Mouse (Mus musculus) liver, embryonic 15.5 days (tissue): ENCODE results near the gene Hoxd4. TPM values are rescaled to one million over a fixed set of nuclear protein-coding genes. Genes with fewer than 3 reads are reported as not detected.
A peak's percentile ranks its signal among the peaks of the same experiment; 100 is the strongest.

ENCODE experiments used
- ATAC-seq: fragments of 200-750 bp; cut with Nextera tagmentation; 2 replicates; pipeline ENCODE4 v1.8.0; 2017; ENCODE audit warnings: moderate number of reproducible peaks, mild to moderate bottlenecking, moderate library complexity; ENCODE audit not compliant: insufficient read depth
- H3K27ac ChIP-seq: fragments of 300-500 bp; sonication (generic); replicated peaks from 2 replicates; pipeline ENCODE4 v1.5.1; 2015; ENCODE audit warnings: mild to moderate bottlenecking, inconsistent platforms
- H3K27me3 ChIP-seq: fragments of 300-500 bp; sonication (generic); 2 replicates; pipeline ENCODE4 v1.6.1; 2015; ENCODE audit warnings: mild to moderate bottlenecking, inconsistent platforms
- H3K36me3 ChIP-seq: fragments of 300-500 bp; sonication (generic); replicated peaks from 2 replicates; pipeline ENCODE4 v1.6.1; 2015; ENCODE audit warnings: moderate library complexity, mild to moderate bottlenecking, inconsistent platforms
- H3K4me1 ChIP-seq: fragments of 300-500 bp; sonication (generic); replicated peaks from 2 replicates; pipeline ENCODE4 v1.6.1; 2015; ENCODE audit warnings: inconsistent platforms
- H3K4me2 ChIP-seq: fragments of 300-500 bp; sonication (generic); 2 replicates; pipeline ENCODE4 v1.6.1; 2015; ENCODE audit warnings: moderate library complexity, mild to moderate bottlenecking, inconsistent platforms
- H3K4me3 ChIP-seq: fragments of 300-500 bp; sonication (generic); replicated peaks from 2 replicates; pipeline ENCODE4 v1.5.1; 2015; ENCODE audit warnings: mild to moderate bottlenecking, inconsistent platforms
- H3K9ac ChIP-seq: fragments of 300-500 bp; sonication (generic); 2 replicates; pipeline ENCODE4 v1.6.1; 2015; ENCODE audit warnings: moderate library complexity, mild to moderate bottlenecking, inconsistent platforms
- H3K9me3 ChIP-seq: fragments of 300-500 bp; sonication (generic); replicated peaks from 2 replicates; pipeline ENCODE4 v1.6.1; 2016; ENCODE audit warnings: inconsistent platforms
- WGBS: fragments of 180-500 bp; shearing (Covaris S2); methylation state at CpG from one replicate; pipeline ENCODE4 v1.1.7; 2015; ENCODE audit warnings: mixed read lengths; ENCODE audit not compliant: insufficient replicate concordance; 5-methylcytosine and 5-hydroxymethylcytosine counted together
- polyA plus RNA-seq: library from polyadenylated mRNA; unstranded; fragments of >200 nt; fragmentation: Nextera tagmentation; extraction: Ambion mirVana; gene quantifications from 2 replicates; pipeline ENCODE4 v1.2.1, GENCODE M21; 2015

Gene Hoxd4
- polyA plus RNA-seq, 1 experiment from 2014 or later = not detected

GRCm38 (mm10) chr2:74713239-74714150 lies 1.8 kb downstream of the Hoxd4 start:
- WGBS = 16% methylated on average over 19 of the region's 19 CpGs
- no peak for ATAC-seq
- Histone ChIP-seq H3K36me3 (no peaks in the 10 kb centered on the region), H3K27me3 (peaks cover 97% of the 10 kb centered on the region), H3K9me3 (no peaks in the 10 kb centered on the region), H3K4me2 (no peak overlapping the region), H3K9ac (no peak overlapping the region), H3K4me1 (0 out of 2 replicates have a peak, but pooled peaks cover 2% of the 10 kb centered on the region), H3K4me3 (no peak overlapping the region), H3K27ac (no peak overlapping the region)

- Histone ChIP-seq H3K27ac (no peak overlapping the region), H3K4me3 (no peak overlapping the region), H3K4me1 (0 out of 2 replicates have a peak, but pooled peaks cover 2% of the 10 kb centered on the region), H3K9me3 (no peaks in the 10 kb centered on the region), H3K36me3 (no peaks in the 10 kb centered on the region), H3K27me3 (peaks cover 97% of the 10 kb centered on the region), H3K9ac (no peak overlapping the region), H3K4me2 (no peak overlapping the region)
- ATAC-seq = no peak
- 9% methylated on average over 18 of the region's 18 CpGs for WGBS
Measured at GRCm38 (mm10) chr2:74714156-74714789, 2.5 kb downstream of the Hoxd4 start.

GRCm38 (mm10) chr2:74714881-74715280 lies 3.2 kb downstream of the Hoxd4 start:
- H3K9ac ChIP-seq = no peak overlapping the region
- H3K4me3 ChIP-seq = no peak overlapping the region
- H3K4me1 ChIP-seq = 0 out of 2 replicates have a peak, but pooled peaks cover 2% of the 10 kb centered on the region
- no peaks in the 10 kb centered on the region for H3K9me3 ChIP-seq
- ATAC-seq = no peak
- H3K36me3 ChIP-seq = no peaks in the 10 kb centered on the region
- WGBS = 1% methylated on average over 14 of the region's 14 CpGs
- no peak overlapping the region for H3K4me2 ChIP-seq
- H3K27me3 ChIP-seq = peaks cover 97% of the 10 kb centered on the region
- H3K27ac ChIP-seq = no peak overlapping the region

GRCm38 (mm10) chr2:74715504-74716241 lies 3.9 kb downstream of the Hoxd4 start:
- Histone ChIP-seq H3K36me3 (no peaks in the 10 kb centered on the region), H3K27me3 (peaks cover 97% of the 10 kb centered on the region), H3K4me3 (no peak overlapping the region), H3K4me1 (0 out of 2 replicates have a peak, but pooled peaks cover 2% of the 10 kb centered on the region), H3K4me2 (peak overlapping the region; percentile 25; the same call in 1 of the 2 replicates), H3K9me3 (no peaks in the 10 kb centered on the region), H3K9ac (no peak overlapping the region), H3K27ac (no peak overlapping the region)
- 3% methylated on average over 26 of the region's 26 CpGs for WGBS
- ATAC-seq = no peak

GRCm38 (mm10) chr2:74720384-74720783 lies 8.7 kb downstream of the Hoxd4 start:
- Histone ChIP-seq H3K27me3 (peaks cover 97% of the 10 kb centered on the region), H3K36me3 (no peaks in the 10 kb centered on the region), H3K9me3 (no peaks in the 10 kb centered on the region), H3K9ac (no peak overlapping the region), H3K4me1 (0 out of 2 replicates have a peak, but pooled peaks cover 2% of the 10 kb centered on the region), H3K4me3 (no peak overlapping the region), H3K27ac (no peak overlapping the region), H3K4me2 (no peak overlapping the region)
- WGBS = 10% methylated on average over 2 of the region's 2 CpGs
- no peak for ATAC-seq

- no peaks in the 10 kb centered on the region for H3K9me3 ChIP-seq
- no peak for ATAC-seq
- no peak overlapping the region for H3K27ac ChIP-seq
- H3K4me1 ChIP-seq = no peaks in the 10 kb centered on the region
- no peak overlapping the region for H3K4me2 ChIP-seq
- H3K4me3 ChIP-seq = no peak overlapping the region
- 37% methylated on average over 5 of the region's 5 CpGs for WGBS
- no peaks in the 10 kb centered on the region for H3K36me3 ChIP-seq
- peaks cover 97% of the 10 kb centered on the region for H3K27me3 ChIP-seq
- no peak overlapping the region for H3K9ac ChIP-seq
Measured at GRCm38 (mm10) chr2:74720955-74721491, 9.3 kb downstream of the Hoxd4 start.

- Histone ChIP-seq H3K27me3 (peaks cover 97% of the 10 kb centered on the region), H3K4me1 (no peaks in the 10 kb centered on the region), H3K4me3 (no peak overlapping the region), H3K4me2 (no peak overlapping the region), H3K9me3 (no peaks in the 10 kb centered on the region), H3K27ac (no peak overlapping the region), H3K9ac (no peak overlapping the region), H3K36me3 (no peaks in the 10 kb centered on the region)
- no peak for ATAC-seq
- 16% methylated on average over 6 of the region's 6 CpGs for WGBS
Measured at GRCm38 (mm10) chr2:74721882-74722281, 10.2 kb downstream of the Hoxd4 start.

- no peak overlapping the region for H3K27ac ChIP-seq
- no peaks in the 10 kb centered on the region for H3K4me1 ChIP-seq
- H3K4me3 ChIP-seq = no peak overlapping the region
- H3K27me3 ChIP-seq = peaks cover 97% of the 10 kb centered on the region
- 18% methylated on average over 8 of the region's 8 CpGs for WGBS
- H3K4me2 ChIP-seq = no peak overlapping the region
- no peaks in the 10 kb centered on the region for H3K36me3 ChIP-seq
- no peak for ATAC-seq
- no peak overlapping the region for H3K9ac ChIP-seq
- H3K9me3 ChIP-seq = no peaks in the 10 kb centered on the region
Measured at GRCm38 (mm10) chr2:74722949-74723348, 11.2 kb downstream of the Hoxd4 start.

- no peak overlapping the region for H3K4me2 ChIP-seq
- ATAC-seq = no peak
- H3K4me3 ChIP-seq = no peak overlapping the region
- H3K27me3 ChIP-seq = peaks cover 100% of the 10 kb centered on the region
- no peaks in the 10 kb centered on the region for H3K9me3 ChIP-seq
- H3K9ac ChIP-seq = no peak overlapping the region
- H3K4me1 ChIP-seq = no peaks in the 10 kb centered on the region
- no peak overlapping the region for H3K27ac ChIP-seq
- H3K36me3 ChIP-seq = no peaks in the 10 kb centered on the region
- WGBS = 36% methylated on average over 7 of the region's 7 CpGs
Measured at GRCm38 (mm10) chr2:74724244-74725015, 12.7 kb downstream of the Hoxd4 start.

GRCm38 (mm10) chr2:74725171-74725570 lies 13.4 kb downstream of the Hoxd4 start:
- H3K4me3 ChIP-seq = no peak overlapping the region
- H3K36me3 ChIP-seq = no peaks in the 10 kb centered on the region
- H3K27me3 ChIP-seq = peaks cover 99% of the 10 kb centered on the region
- no peak overlapping the region for H3K9ac ChIP-seq
- no peak overlapping the region for H3K27ac ChIP-seq
- H3K9me3 ChIP-seq = no peaks in the 10 kb centered on the region
- 35% methylated on average over 17 of the region's 17 CpGs for WGBS
- ATAC-seq = no peak
- no peak overlapping the region for H3K4me2 ChIP-seq
- no peaks in the 10 kb centered on the region for H3K4me1 ChIP-seq
